Mouse (Mus musculus): ENCODE results near the gene Hacl1. TPM values are rescaled to one million over a fixed set of nuclear protein-coding genes. Genes with fewer than 3 reads are reported as not detected.
"Not testable (repeated sequence)": the region's sequence is repeated elsewhere in the genome, so short reads cannot be mapped to it uniquely, and the experiment has no call there.

Gene Hacl1
- polyA plus RNA-seq, 1 experiment from 2014 or later = 9.9 TPM

- no peaks in the 10 kb centered on the region for H3K9me3 ChIP-seq
- WGBS = 66% methylated on average over 4 of the region's 4 CpGs
- no peak overlapping the region for H3K4me3 ChIP-seq
- H3K36me3 ChIP-seq = no peaks in the 10 kb centered on the region
- ATAC-seq (ENCODE audit: low read depth) = no peak
- no peak overlapping the region for H3K4me2 ChIP-seq
- H3K27me3 ChIP-seq = no peaks in the 10 kb centered on the region
- H3K27ac ChIP-seq (replicated peaks) = no peak overlapping the region
- H3K4me1 ChIP-seq (replicated peaks) = no peaks in the 10 kb centered on the region
- H3K9ac ChIP-seq = no peak overlapping the region
These were observed 29.1 kb downstream of the Hacl1 start for GRCm38 (mm10) chr14:31611986-31612385.

DNA sequence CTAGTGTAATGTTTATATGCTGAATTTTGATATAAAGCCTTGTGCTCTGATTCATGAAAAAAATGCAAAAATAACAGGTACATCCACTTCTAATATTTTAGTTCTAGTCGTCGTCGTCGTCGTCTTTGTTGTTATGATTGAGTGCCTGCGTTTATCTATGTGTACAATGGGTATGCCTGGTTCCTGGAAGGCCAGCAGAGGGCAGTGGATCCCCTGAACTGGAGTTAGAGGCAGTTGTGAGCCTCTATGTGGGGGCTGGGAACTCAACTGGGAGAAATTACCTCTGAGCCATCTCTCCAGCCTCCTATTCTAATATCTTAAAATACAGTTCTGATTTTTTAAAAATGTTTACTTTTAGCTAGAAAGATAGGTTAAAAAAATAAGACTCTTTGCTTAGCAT is 35.6 kb downstream of the Hacl1 start:
- H3K9me3 ChIP-seq = no peaks in the 10 kb centered on the region
- no peaks in the 10 kb centered on the region for H3K36me3 ChIP-seq
- H3K4me2 ChIP-seq = no peak overlapping the region
- no peak for ATAC-seq (ENCODE audit: low read depth)
- WGBS = 57% methylated on average over 6 of the region's 6 CpGs
- no peaks in the 10 kb centered on the region for H3K4me1 ChIP-seq (replicated peaks)
- H3K27me3 ChIP-seq = no peaks in the 10 kb centered on the region
- no peak overlapping the region for H3K9ac ChIP-seq
- H3K4me3 ChIP-seq = no peak overlapping the region
- no peak overlapping the region for H3K27ac ChIP-seq (replicated peaks)

DNA sequence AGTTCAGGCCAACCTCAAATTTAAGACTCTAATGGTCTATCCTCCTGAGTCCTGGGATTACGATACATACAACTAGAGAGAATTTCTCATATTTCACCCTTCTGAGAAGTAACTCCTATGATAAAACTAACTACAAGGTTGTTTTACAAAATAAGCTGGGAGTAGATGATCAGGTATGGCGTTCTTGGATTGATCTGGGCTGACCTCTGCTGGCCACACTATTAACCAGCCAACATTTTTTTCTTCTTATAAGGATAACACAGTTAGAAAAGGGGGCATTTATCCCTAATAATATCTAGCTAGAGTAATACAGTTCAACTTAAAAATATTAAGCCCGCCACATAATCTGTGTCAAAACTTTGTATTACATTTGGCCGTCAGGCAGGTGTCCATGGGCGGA is 36.2 kb downstream of the Hacl1 start:
- H3K27ac ChIP-seq (replicated peaks) = no peak overlapping the region

DNA sequence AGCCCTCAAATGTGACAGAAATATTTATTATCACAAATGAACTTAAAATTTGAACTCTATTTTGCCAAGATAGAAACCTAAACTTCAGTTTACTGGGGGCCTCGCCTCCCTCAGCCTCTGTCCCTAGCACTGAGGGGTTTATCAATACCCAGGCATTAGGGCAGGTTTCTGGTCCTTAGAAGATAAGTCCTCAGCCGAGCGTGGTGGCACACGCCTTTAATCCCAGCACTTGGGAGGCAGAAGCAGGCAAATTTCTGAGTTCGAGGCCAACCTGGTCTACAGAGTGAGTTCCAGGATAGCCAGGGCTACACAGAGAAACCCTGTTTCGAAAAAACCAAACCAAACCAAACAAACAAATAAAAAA is 38.5 kb downstream of the Hacl1 start:
- 88% methylated on average over 6 of the region's 6 CpGs for WGBS
- not testable (repeated sequence) for ATAC-seq (ENCODE audit: low read depth); H3K36me3 ChIP-seq

More for the DNA sequence above, 36.2 kb downstream of the Hacl1 start:
- Histone ChIP-seq H3K27me3 (no peaks in the 10 kb centered on the region), H3K9me3 (no peaks in the 10 kb centered on the region), H3K4me2 (no peak overlapping the region), H3K9ac (no peak overlapping the region), H3K36me3 (no peaks in the 10 kb centered on the region), H3K4me1 (replicated peaks) (no peaks in the 10 kb centered on the region), H3K4me3 (no peak overlapping the region)
- ATAC-seq (ENCODE audit: low read depth) = no peak
- 84% methylated on average over 5 of the region's 5 CpGs for WGBS

GRCm38 (mm10) chr14:31601908-31602615 is 39.0 kb downstream of the Hacl1 start:
- WGBS = 93% methylated on average over 14 of the region's 14 CpGs
- H3K27me3 ChIP-seq = no peaks in the 10 kb centered on the region
- H3K4me1 ChIP-seq (replicated peaks) = no peaks in the 10 kb centered on the region
- no peak overlapping the region for H3K4me2 ChIP-seq
- no peak for ATAC-seq (ENCODE audit: low read depth)
- no peaks in the 10 kb centered on the region for H3K36me3 ChIP-seq
- H3K27ac ChIP-seq (replicated peaks) = no peak overlapping the region
- no peak overlapping the region for H3K9ac ChIP-seq
- H3K9me3 ChIP-seq = no peaks in the 10 kb centered on the region
- H3K4me3 ChIP-seq = no peak overlapping the region

More for the DNA sequence above, 38.5 kb downstream of the Hacl1 start:
- H3K27me3 ChIP-seq; H3K4me1 ChIP-seq (replicated peaks); H3K4me3 ChIP-seq; H3K4me2 ChIP-seq; H3K27ac ChIP-seq (replicated peaks); H3K9ac ChIP-seq; H3K9me3 ChIP-seq: not testable (repeated sequence)

- Histone ChIP-seq H3K4me2 (no peak overlapping the region), H3K27me3 (no peaks in the 10 kb centered on the region), H3K36me3 (no peaks in the 10 kb centered on the region), H3K9me3 (no peaks in the 10 kb centered on the region), H3K27ac (replicated peaks) (no peak overlapping the region), H3K4me1 (replicated peaks) (no peaks in the 10 kb centered on the region), H3K4me3 (no peak overlapping the region), H3K9ac (no peak overlapping the region)
- no peak for ATAC-seq (ENCODE audit: low read depth)
- WGBS = 91% methylated on average over 4 of the region's 4 CpGs
These were observed 43.6 kb downstream of the Hacl1 start for GRCm38 (mm10) chr14:31597446-31597845.

DNA sequence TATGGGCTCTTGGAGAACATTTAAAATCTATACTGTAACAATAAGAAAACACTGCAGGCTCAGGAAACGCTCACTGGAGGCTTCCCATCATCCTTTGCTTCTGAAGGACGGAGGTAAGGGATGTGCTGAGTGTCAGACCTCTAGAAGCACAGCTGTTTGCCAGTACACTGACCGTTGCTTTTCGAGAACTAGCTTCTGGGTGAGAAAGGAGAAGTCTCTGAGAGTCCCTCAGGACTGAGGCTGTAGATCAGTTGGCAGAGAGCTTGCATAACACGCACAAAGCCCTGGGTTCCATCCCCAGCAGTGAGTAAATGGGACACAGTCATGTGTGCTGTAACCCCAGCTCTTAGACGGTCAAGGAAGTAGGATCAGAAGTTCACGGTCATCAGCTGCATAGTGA is 44.7 kb downstream of the Hacl1 start:
- no peaks in the 10 kb centered on the region for H3K9me3 ChIP-seq
- no peaks in the 10 kb centered on the region for H3K36me3 ChIP-seq
- WGBS = 85% methylated on average over 7 of the region's 7 CpGs
- no peaks in the 10 kb centered on the region for H3K27me3 ChIP-seq
- ATAC-seq (ENCODE audit: low read depth) = no peak
- H3K4me2 ChIP-seq = no peak overlapping the region
- H3K4me1 ChIP-seq (replicated peaks) = no peaks in the 10 kb centered on the region
- no peak overlapping the region for H3K4me3 ChIP-seq
- H3K9ac ChIP-seq = no peak overlapping the region
- no peak overlapping the region for H3K27ac ChIP-seq (replicated peaks)

- Histone ChIP-seq H3K36me3 (no peaks in the 10 kb centered on the region), H3K27ac (replicated peaks) (no peak overlapping the region), H3K9me3 (no peaks in the 10 kb centered on the region), H3K4me1 (replicated peaks) (no peaks in the 10 kb centered on the region), H3K4me2 (no peak overlapping the region), H3K27me3 (no peaks in the 10 kb centered on the region), H3K4me3 (no peak overlapping the region), H3K9ac (no peak overlapping the region)
- ATAC-seq (ENCODE audit: low read depth) = no peak
- whole genome bisulfite sequencing = 84% methylated on average over 3 of the region's 3 CpGs
These were observed 46.4 kb downstream of the Hacl1 start for GRCm38 (mm10) chr14:31594693-31595092.

GRCm38 (mm10) chr14:31593036-31593435 is 48.0 kb downstream of the Hacl1 start:
- no peaks in the 10 kb centered on the region for H3K9me3 ChIP-seq
- H3K4me1 ChIP-seq (replicated peaks) = no peaks in the 10 kb centered on the region
- 83% methylated on average over 2 of the region's 2 CpGs for WGBS
- H3K27me3 ChIP-seq = no peaks in the 10 kb centered on the region
- H3K36me3 ChIP-seq = no peaks in the 10 kb centered on the region
- no peak overlapping the region for H3K4me3 ChIP-seq
- no peak overlapping the region for H3K27ac ChIP-seq (replicated peaks)
- no peak overlapping the region for H3K4me2 ChIP-seq
- no peak for ATAC-seq (ENCODE audit: low read depth)
- no peak overlapping the region for H3K9ac ChIP-seq

GRCm38 (mm10) chr14:31591243-31591642 is 49.8 kb downstream of the Hacl1 start, which contains the start of gene Colq:
Colq (minus strand) TSS chr14:31591343.
- Histone ChIP-seq H3K9ac (no peak within 1 kb of the TSS), H3K36me3 (no peaks in the 10 kb centered on the region), H3K4me2 (no peak within 1 kb of the TSS), H3K27me3 (no peaks in the 10 kb centered on the region), H3K4me3 (no peak within 1 kb of the TSS), H3K9me3 (no peaks in the 10 kb centered on the region), H3K4me1 (replicated peaks) (no peaks in the 10 kb centered on the region), H3K27ac (replicated peaks) (no peak within 1 kb of the TSS)
- WGBS = 90% methylated on average over 3 of the region's 3 CpGs
- ATAC-seq (ENCODE audit: low read depth) = no peak

GRCm38 (mm10) chr14:31586451-31586850 is 54.6 kb downstream of the Hacl1 start:
- H3K9ac ChIP-seq = no peak overlapping the region
- no peaks in the 10 kb centered on the region for H3K27me3 ChIP-seq
- no peak overlapping the region for H3K4me3 ChIP-seq
- H3K4me2 ChIP-seq = no peak overlapping the region
- 85% methylated on average over 8 of the region's 8 CpGs for WGBS
- no peak overlapping the region for H3K27ac ChIP-seq (replicated peaks)
- no peaks in the 10 kb centered on the region for H3K4me1 ChIP-seq (replicated peaks)
- ATAC-seq (ENCODE audit: low read depth) = no peak
- H3K36me3 ChIP-seq = no peaks in the 10 kb centered on the region
- H3K9me3 ChIP-seq = no peaks in the 10 kb centered on the region

DNA sequence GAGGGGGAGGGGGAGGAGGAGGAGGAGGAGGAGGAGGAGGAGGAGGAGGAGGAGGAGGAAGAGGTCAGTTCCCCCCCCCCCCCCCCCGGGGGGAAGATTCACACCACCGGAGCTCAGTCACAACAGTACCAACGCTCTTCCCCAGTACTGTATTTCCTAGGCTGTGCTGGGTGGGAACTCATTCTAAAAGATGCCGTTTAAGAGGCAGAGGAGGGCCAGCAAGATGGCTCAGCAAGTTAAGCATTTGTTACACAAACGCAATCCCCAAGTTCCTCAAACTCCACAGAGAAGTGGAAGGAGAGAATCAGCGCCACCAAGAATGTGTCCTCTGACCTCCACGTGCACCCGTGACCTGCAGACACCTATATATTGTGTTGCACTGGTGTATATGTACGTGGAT is 58.0 kb downstream of the Hacl1 start:
- Histone ChIP-seq H3K27ac (replicated peaks) (no peak overlapping the region), H3K36me3 (no peaks in the 10 kb centered on the region), H3K4me1 (replicated peaks) (no peaks in the 10 kb centered on the region), H3K9ac (no peak overlapping the region), H3K9me3 (no peaks in the 10 kb centered on the region), H3K4me2 (no peak overlapping the region), H3K4me3 (no peak overlapping the region), H3K27me3 (no peaks in the 10 kb centered on the region)
- 89% methylated on average over 9 of the region's 9 CpGs for WGBS
- ATAC-seq (ENCODE audit: low read depth) = no peak

Data from neural tube, embryonic 13.5 days (tissue).